Mouse (Mus musculus) right cerebral cortex, postnatal 25 days (tissue): Measurements from ENCODE around the gene Gal3st2c.
"Not testable (repeated sequence)": the region's sequence is repeated elsewhere in the genome, so short reads cannot be mapped to it uniquely, and the experiment has no call there.

Experiments used
- DNase-seq: peaks from one replicate; pipeline ENCODE4 v3.0.0; 2022

Gene Gal3st2c

GRCm38 (mm10) chr1:93990209-93990608 lies at the start of gene Gal3st2c:
Gene Gal3st2c, plus strand, starts transcription at chr1:93990509.
- DNase-seq = not testable (repeated sequence)

GRCm38 (mm10) chr1:93949087-93949486 lies 41.2 kb upstream of the Gal3st2c start:
- DNase-seq = not testable (repeated sequence)

- DNase-seq = not testable (repeated sequence)
Observed at GRCm38 (mm10) chr1:93966489-93966888, 23.8 kb upstream of the Gal3st2c start.

GRCm38 (mm10) chr1:93970380-93970779 lies 19.9 kb upstream of the Gal3st2c start:
- DNase-seq = not testable (repeated sequence)

GRCm38 (mm10) chr1:93970797-93971196 lies 19.5 kb upstream of the Gal3st2c start:
- not testable (repeated sequence) for DNase-seq

- not testable (repeated sequence) for DNase-seq
Observed at GRCm38 (mm10) chr1:93975764-93976163, 14.5 kb upstream of the Gal3st2c start.

GRCm38 (mm10) chr1:93978287-93978686 lies 12.0 kb upstream of the Gal3st2c start:
- DNase-seq = not testable (repeated sequence)

- DNase-seq = not testable (repeated sequence)
Observed at GRCm38 (mm10) chr1:93980932-93981331, 9.4 kb upstream of the Gal3st2c start.

- no peak for DNase-seq
Observed at GRCm38 (mm10) chr1:93986167-93986566, 4.1 kb upstream of the Gal3st2c start.

- DNase-seq = no peak
Observed at GRCm38 (mm10) chr1:93988786-93989185, 1.5 kb upstream of the Gal3st2c start.

- not testable (repeated sequence) for DNase-seq
Observed at GRCm38 (mm10) chr1:93991068-93991467, 759 bp downstream of the Gal3st2c start.

- DNase-seq = not testable (repeated sequence)
Observed at GRCm38 (mm10) chr1:93991491-93991890, 1.2 kb downstream of the Gal3st2c start.

GRCm38 (mm10) chr1:94001023-94001422 lies 10.7 kb downstream of the Gal3st2c start:
- DNase-seq = no peak

GRCm38 (mm10) chr1:94005954-94006506 lies 15.7 kb downstream of the Gal3st2c start:
- not testable (repeated sequence) for DNase-seq

- peak; percentile 82 for DNase-seq
Observed at GRCm38 (mm10) chr1:94008826-94009225, 18.5 kb downstream of the Gal3st2c start.

- DNase-seq = no peak
Observed at GRCm38 (mm10) chr1:94011643-94012042, 21.3 kb downstream of the Gal3st2c start.

GRCm38 (mm10) chr1:94020151-94020550 lies 29.8 kb downstream of the Gal3st2c start, which contains the start of gene Neu4:
Gene Neu4, plus strand, starts transcription at chr1:94020451.
- no peak for DNase-seq

- DNase-seq = no peak
Observed at GRCm38 (mm10) chr1:94027506-94028108, 37.3 kb downstream of the Gal3st2c start.

GRCm38 (mm10) chr1:94028741-94029140 lies 38.4 kb downstream of the Gal3st2c start:
- no peak for DNase-seq

- DNase-seq = no peak
Observed at GRCm38 (mm10) chr1:94033075-94033602, 42.8 kb downstream of the Gal3st2c start.

GRCm38 (mm10) chr1:94034984-94035743 lies 44.9 kb downstream of the Gal3st2c start:
- peak; percentile 83 for DNase-seq

- no peak for DNase-seq
Observed at GRCm38 (mm10) chr1:94040391-94040790, 50.1 kb downstream of the Gal3st2c start.

- DNase-seq = no peak
Observed at GRCm38 (mm10) chr1:94045559-94045958, 55.2 kb downstream of the Gal3st2c start.

- DNase-seq = no peak
Observed at GRCm38 (mm10) chr1:94046544-94046943, 56.2 kb downstream of the Gal3st2c start.
